Mouse (Mus musculus): ENCODE measurements at regions not wholly inside any gene's neighbourhood (a gene's known extent, or its start where the extent isn't known, plus 50 kb on each side); places are given as distances from the start of the nearest gene placed in this dataset.

GRCm38 (mm10) chr3:18645481-18645880, 697.3 kb downstream of the Cypt12 start:
- ATAC-seq (replicated peaks; ENCODE audit: low read depth, poor library complexity, severe bottlenecking) = no peak

GRCm38 (mm10) chr3:18645927-18646326, 697.7 kb downstream of the Cypt12 start:
- ATAC-seq (replicated peaks; ENCODE audit: low read depth, poor library complexity, severe bottlenecking) = no peak

- no peak for ATAC-seq (replicated peaks; ENCODE audit: low read depth, poor library complexity, severe bottlenecking)
Measured at GRCm38 (mm10) chr3:18653557-18653956, 705.3 kb downstream of the Cypt12 start.

- no peak for ATAC-seq (replicated peaks; ENCODE audit: low read depth, poor library complexity, severe bottlenecking)
Measured at GRCm38 (mm10) chr3:18665738-18666137, 717.5 kb downstream of the Cypt12 start.

GRCm38 (mm10) chr3:18667726-18668125, 719.5 kb downstream of the Cypt12 start:
- no peak for ATAC-seq (replicated peaks; ENCODE audit: low read depth, poor library complexity, severe bottlenecking)

GRCm38 (mm10) chr3:18668936-18669335, 720.7 kb downstream of the Cypt12 start:
- no peak for ATAC-seq (replicated peaks; ENCODE audit: low read depth, poor library complexity, severe bottlenecking)

- ATAC-seq (replicated peaks; ENCODE audit: low read depth, poor library complexity, severe bottlenecking) = no peak
Measured at GRCm38 (mm10) chr3:18670203-18670700, 722.0 kb downstream of the Cypt12 start.

- ATAC-seq (replicated peaks; ENCODE audit: low read depth, poor library complexity, severe bottlenecking) = no peak
Measured at GRCm38 (mm10) chr3:18671681-18672080, 723.5 kb downstream of the Cypt12 start.

- ATAC-seq (replicated peaks; ENCODE audit: low read depth, poor library complexity, severe bottlenecking) = no peak
Measured at GRCm38 (mm10) chr3:18683346-18684101, 735.3 kb downstream of the Cypt12 start.

- no peak for ATAC-seq (replicated peaks; ENCODE audit: low read depth, poor library complexity, severe bottlenecking)
Measured at GRCm38 (mm10) chr3:18695113-18695792, 747.0 kb downstream of the Cypt12 start.

GRCm38 (mm10) chr3:18696981-18697660, 748.9 kb downstream of the Cypt12 start:
- ATAC-seq (replicated peaks; ENCODE audit: low read depth, poor library complexity, severe bottlenecking) = no peak

- no peak for ATAC-seq (replicated peaks; ENCODE audit: low read depth, poor library complexity, severe bottlenecking)
Measured at GRCm38 (mm10) chr3:18698106-18698505, 749.9 kb downstream of the Cypt12 start.

GRCm38 (mm10) chr3:18705165-18705564, 757.0 kb downstream of the Cypt12 start:
- ATAC-seq (replicated peaks; ENCODE audit: low read depth, poor library complexity, severe bottlenecking) = no peak

GRCm38 (mm10) chr3:18705756-18706155, 757.5 kb downstream of the Cypt12 start:
- no peak for ATAC-seq (replicated peaks; ENCODE audit: low read depth, poor library complexity, severe bottlenecking)

GRCm38 (mm10) chr3:18706356-18706755, 758.1 kb downstream of the Cypt12 start:
- ATAC-seq (replicated peaks; ENCODE audit: low read depth, poor library complexity, severe bottlenecking) = no peak

GRCm38 (mm10) chr3:18707730-18708129, 759.5 kb downstream of the Cypt12 start:
- no peak for ATAC-seq (replicated peaks; ENCODE audit: low read depth, poor library complexity, severe bottlenecking)

- ATAC-seq (replicated peaks; ENCODE audit: low read depth, poor library complexity, severe bottlenecking) = no peak
Measured at GRCm38 (mm10) chr3:18711661-18712060, 763.5 kb downstream of the Cypt12 start.

- no peak for ATAC-seq (replicated peaks; ENCODE audit: low read depth, poor library complexity, severe bottlenecking)
Measured at GRCm38 (mm10) chr3:18713986-18714385, 765.8 kb downstream of the Cypt12 start.

- ATAC-seq (replicated peaks; ENCODE audit: low read depth, poor library complexity, severe bottlenecking) = no peak
Measured at GRCm38 (mm10) chr3:18714968-18715630, 766.9 kb downstream of the Cypt12 start.

GRCm38 (mm10) chr3:18715776-18716175, 767.6 kb downstream of the Cypt12 start:
- no peak for ATAC-seq (replicated peaks; ENCODE audit: low read depth, poor library complexity, severe bottlenecking)
